Mouse (Mus musculus) testis, adult 2 months (tissue): ENCODE results near the gene Pnma3. TPM values are rescaled to one million over a fixed set of nuclear protein-coding genes. Genes with fewer than 3 reads are reported as not detected.

ENCODE experiments used
- H3K27ac ChIP-seq: fragments of 200-500 bp; 2 replicates; pipeline ENCODE4 v1.5.1; 2012; ENCODE audit warnings: low read depth, low read length; ENCODE audit not compliant: control insufficient read depth, insufficient read depth
- H3K27me3 ChIP-seq: fragments of 200-500 bp; 2 replicates; pipeline ENCODE4 v1.6.1; 2012; ENCODE audit warnings: mild to moderate bottlenecking, low read length, moderate library complexity; ENCODE audit not compliant: control insufficient read depth, insufficient read depth
- H3K36me3 ChIP-seq: fragments of 200-500 bp; 2 replicates; pipeline ENCODE4 v1.6.1; 2012; ENCODE audit warnings: mild to moderate bottlenecking, low read length; ENCODE audit not compliant: control insufficient read depth, insufficient read depth
- H3K4me1 ChIP-seq: fragments of 200-500 bp; 2 replicates; pipeline ENCODE4 v1.6.1; 2012; ENCODE audit warnings: low read length; ENCODE audit not compliant: control insufficient read depth, insufficient read depth
- H3K4me3 ChIP-seq: fragments of 200-500 bp; 2 replicates; pipeline ENCODE4 v1.5.1; 2012; ENCODE audit warnings: low read depth, mild to moderate bottlenecking, low read length, moderate library complexity, mixed read lengths; ENCODE audit not compliant: control insufficient read depth
- CTCF ChIP-seq: fragments of 200-500 bp; IDR thresholded peaks from 2 replicates; pipeline ENCODE4 v1.5.1; 2012; ENCODE audit warnings: low read depth, mild to moderate bottlenecking, inconsistent platforms, low read length, moderate library complexity; ENCODE audit not compliant: control insufficient read depth, insufficient read depth, insufficient replicate concordance
- POLR2A ChIP-seq: fragments of 200-500 bp; IDR thresholded peaks from 2 replicates; pipeline ENCODE4 v1.6.1; 2012; ENCODE audit warnings: low read depth, mild to moderate bottlenecking, inconsistent platforms, low read length, moderate library complexity; ENCODE audit not compliant: control insufficient read depth
- polyA plus RNA-seq: library from polyadenylated mRNA; depleted of rRNA; stranded (reverse); fragments of >200 nt; gene quantifications from 2 replicates; pipeline ENCODE4 v1.2.3, GENCODE M21; 2012; rRNA removed

Pnma3 gene
- polyA plus RNA-seq, result 0.10 and 0.16 TPM in 2 replicates

GRCm38 (mm10) chrX:73064415-73064793, at the start of gene Pnma3:
Gene Pnma3 (plus strand): TSS chrX:73064787.
- H3K27ac ChIP-seq, result no peak within 1 kb of the TSS

GRCm38 (mm10) chrX:73037003-73037402, 27.6 kb upstream of the Pnma3 start, which contains the start of gene Pnma5:
Gene Pnma5 (minus strand): TSS chrX:73037103.
- no peaks in the 10 kb centered on the region for H3K4me1 ChIP-seq
- H3K4me3 ChIP-seq, result no peak within 1 kb of the TSS
- no peaks in the 10 kb centered on the region for H3K36me3 ChIP-seq
- TF ChIP-seq POLR2A (no peak), CTCF (no peak)
- no peaks in the 10 kb centered on the region for H3K27me3 ChIP-seq
- H3K27ac ChIP-seq, result no peak within 1 kb of the TSS

More at GRCm38 (mm10) chrX:73064415-73064793, at the start of gene Pnma3:
- peak within 1 kb of the TSS; percentile 21; the same call in 1 of the 2 replicates for H3K4me3 ChIP-seq
- no peaks in the 10 kb centered on the region for H3K36me3 ChIP-seq
- TF ChIP-seq POLR2A (no peak), CTCF (no peak)
- H3K4me1 ChIP-seq, result peaks cover 8% of the 10 kb centered on the region
- H3K27me3 ChIP-seq, result no peaks in the 10 kb centered on the region

- no peak overlapping the region; the same call in 1 of the 2 replicates for H3K4me3 ChIP-seq
- no peak for TF ChIP-seq POLR2A
- no peak for TF ChIP-seq CTCF
- H3K36me3 ChIP-seq, result no peaks in the 10 kb centered on the region
- H3K4me1 ChIP-seq, result no peaks in the 10 kb centered on the region
- H3K27ac ChIP-seq, result no peak overlapping the region
- H3K27me3 ChIP-seq, result no peaks in the 10 kb centered on the region
Measured at GRCm38 (mm10) chrX:73038831-73039230, 25.8 kb upstream of the Pnma3 start.

- H3K27ac ChIP-seq, result no peak overlapping the region
- H3K4me3 ChIP-seq, result no peak overlapping the region; the same call in 1 of the 2 replicates
- H3K36me3 ChIP-seq, result no peaks in the 10 kb centered on the region
- TF ChIP-seq CTCF, result no peak
- no peak for TF ChIP-seq POLR2A
- H3K4me1 ChIP-seq, result no peaks in the 10 kb centered on the region
- no peaks in the 10 kb centered on the region for H3K27me3 ChIP-seq
Measured at GRCm38 (mm10) chrX:73039666-73040065, 24.9 kb upstream of the Pnma3 start.

- peak; percentile 91; the same call in 1 of the 2 replicates for TF ChIP-seq CTCF
- TF ChIP-seq POLR2A, result no peak
- Histone ChIP-seq H3K4me3 (peak overlapping the region; percentile 24), H3K36me3 (no peaks in the 10 kb centered on the region), H3K27me3 (no peaks in the 10 kb centered on the region), H3K4me1 (no peaks in the 10 kb centered on the region), H3K27ac (no peak overlapping the region)
Measured at GRCm38 (mm10) chrX:73053860-73054563, 10.6 kb upstream of the Pnma3 start.

- Histone ChIP-seq H3K4me1 (peaks cover 8% of the 10 kb centered on the region), H3K27ac (no peak overlapping the region), H3K27me3 (no peaks in the 10 kb centered on the region), H3K36me3 (no peaks in the 10 kb centered on the region), H3K4me3 (no peak overlapping the region)
- TF ChIP-seq CTCF (no peak), POLR2A (no peak)
Measured at GRCm38 (mm10) chrX:73061528-73061927, 3.1 kb upstream of the Pnma3 start.

GRCm38 (mm10) chrX:73062323-73062722, 2.3 kb upstream of the Pnma3 start:
- no peaks in the 10 kb centered on the region for H3K27me3 ChIP-seq
- no peak overlapping the region for H3K27ac ChIP-seq
- TF ChIP-seq CTCF, result no peak
- no peak for TF ChIP-seq POLR2A
- no peak overlapping the region for H3K4me3 ChIP-seq
- no peaks in the 10 kb centered on the region for H3K36me3 ChIP-seq
- H3K4me1 ChIP-seq, result peaks cover 8% of the 10 kb centered on the region
